Mouse (Mus musculus) megakaryocyte progenitor cell, adult 5-6 weeks (primary cell): ENCODE results near the gene Cd3e. TPM values are rescaled to one million over a fixed set of nuclear protein-coding genes. Genes with fewer than 3 reads are reported as not detected.
"Not testable (repeated sequence)": the region's sequence is repeated elsewhere in the genome, so short reads cannot be mapped to it uniquely, and the experiment has no call there.

ENCODE experiments used
- ATAC-seq: replicated peaks from 2 replicates; pipeline ENCODE4 v1.8.0; 2016; ENCODE audit warnings: mild to moderate bottlenecking, moderate TSS enrichment, inconsistent platforms; ENCODE audit not compliant: poor library complexity
- total RNA-seq, 2 experiments: library from RNA; stranded (forward) in 1 of 2; stranded (reverse) in 1 of 2; fragments of 157-497, 149-512 nt in 1 of 2; fragments of 200-1000 nt in 1 of 2; gene quantifications; 2 replicates each; pipeline versions ENCODE4 v1.2.3 to v1.2.4; 2015 to 2017

Cd3e gene
- total RNA-seq, 2 experiments from 2014 or later = not detected

- no peak for ATAC-seq
Observed at GRCm38 (mm10) chr9:44981104-44981503, 28.3 kb downstream of the Cd3e start.

DNA sequence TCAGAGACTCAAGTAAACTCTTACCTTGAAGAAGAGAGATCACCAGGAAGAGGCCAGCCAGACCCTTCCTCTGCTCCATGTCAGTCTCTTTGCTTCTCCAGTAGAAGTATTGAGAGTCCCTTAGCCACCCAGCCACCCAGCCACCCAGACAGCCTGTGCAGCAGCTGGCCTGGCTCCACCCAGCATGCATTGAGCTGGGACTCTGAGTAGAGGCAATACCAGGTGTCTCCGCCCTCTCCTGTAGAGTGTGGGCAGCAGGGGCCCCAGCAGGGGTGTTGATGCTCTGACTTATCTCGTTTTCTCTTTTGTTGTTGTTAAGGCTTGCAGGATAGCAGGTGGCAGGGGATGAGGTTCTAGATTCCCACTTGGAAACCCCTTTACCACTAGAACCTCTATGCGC, 29.2 kb downstream of the Cd3e start, which contains the start of gene Cd3g:
Cd3g (minus strand) TSS at position 190 of the 400 bp plus-strand sequence.
- ATAC-seq = 0 out of 2 replicates have a peak, but pooled peaks have one; percentile 29

- ATAC-seq = no peak
Observed at GRCm38 (mm10) chr9:44979806-44980205, 29.6 kb downstream of the Cd3e start.

GRCm38 (mm10) chr9:44977813-44978212, 31.6 kb downstream of the Cd3e start:
- no peak for ATAC-seq

GRCm38 (mm10) chr9:44969450-44969849, 40.0 kb downstream of the Cd3e start:
- ATAC-seq = no peak

GRCm38 (mm10) chr9:44967763-44968162, 41.7 kb downstream of the Cd3e start:
- ATAC-seq = not testable (repeated sequence)

- peak; percentile 87 for ATAC-seq
Observed at GRCm38 (mm10) chr9:44966815-44967242, 42.6 kb downstream of the Cd3e start.

DNA sequence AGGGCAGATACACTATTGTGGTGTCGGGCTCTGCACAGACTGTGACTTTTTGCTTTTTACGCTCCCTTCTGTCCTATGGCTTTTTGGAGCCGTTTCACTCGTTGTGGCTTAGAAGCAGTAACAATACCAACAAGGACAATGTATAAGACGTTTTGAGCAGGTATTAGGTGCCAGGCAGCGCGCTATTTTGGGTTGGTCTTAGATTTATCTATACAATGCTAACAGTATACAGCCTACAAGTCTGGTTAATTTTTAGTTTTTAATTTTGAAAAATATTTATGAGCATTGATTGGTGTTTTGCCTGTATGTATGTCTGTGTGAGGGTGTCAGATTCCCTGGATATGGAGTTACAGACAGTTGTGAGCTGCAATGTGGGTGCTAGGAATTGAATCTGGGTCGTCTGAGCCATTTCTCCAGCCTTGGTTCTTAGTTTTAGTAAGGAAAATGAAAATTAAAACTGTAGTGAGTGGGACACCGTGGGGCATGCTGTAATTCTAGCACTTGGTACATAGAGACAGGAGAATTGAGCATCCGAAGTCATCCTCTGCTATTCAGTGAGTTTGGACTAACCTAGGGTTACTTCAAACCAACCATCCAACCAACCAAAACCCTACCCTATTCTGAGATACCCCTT, 43.5 kb downstream of the Cd3e start:
- no peak for ATAC-seq

DNA sequence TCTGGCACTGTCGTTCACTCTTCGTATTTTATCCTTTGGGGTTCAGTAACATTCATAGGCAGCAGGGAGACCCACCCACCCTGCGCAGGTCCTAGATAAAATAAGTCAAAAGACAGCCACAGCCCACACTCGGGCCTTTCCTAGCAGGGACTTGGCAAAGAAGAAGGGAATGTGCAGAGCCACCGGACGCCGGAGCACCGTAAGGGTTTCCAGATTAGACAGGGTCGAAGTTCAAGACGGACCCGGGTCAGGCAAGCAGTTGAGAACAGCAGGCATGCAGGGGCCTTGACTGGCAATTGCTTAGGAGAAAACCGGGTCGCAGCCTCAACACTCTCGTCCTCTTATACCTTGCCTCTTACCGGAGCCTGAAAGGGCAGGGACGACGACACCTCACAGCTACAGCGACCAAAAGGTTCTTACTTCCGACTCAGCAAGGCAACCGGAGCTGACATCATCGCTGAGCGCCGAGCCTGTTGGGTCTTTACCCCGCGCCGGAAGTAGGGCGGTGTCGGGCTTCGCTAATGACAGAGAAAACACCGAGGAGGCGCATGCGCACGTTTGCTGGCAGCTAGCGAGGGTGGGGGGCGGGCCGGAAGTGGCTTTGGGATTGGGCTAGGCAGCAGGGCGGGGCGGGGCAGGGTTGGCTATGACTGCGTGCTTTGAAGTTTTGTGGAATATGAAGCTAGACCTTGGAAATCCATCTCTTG, 44.1 kb downstream of the Cd3e start, which contains the start of gene Ube4a:
Ube4a (minus strand) TSS at position 475 of the 707 bp plus-strand sequence.
- peak; percentile 92 for ATAC-seq

DNA sequence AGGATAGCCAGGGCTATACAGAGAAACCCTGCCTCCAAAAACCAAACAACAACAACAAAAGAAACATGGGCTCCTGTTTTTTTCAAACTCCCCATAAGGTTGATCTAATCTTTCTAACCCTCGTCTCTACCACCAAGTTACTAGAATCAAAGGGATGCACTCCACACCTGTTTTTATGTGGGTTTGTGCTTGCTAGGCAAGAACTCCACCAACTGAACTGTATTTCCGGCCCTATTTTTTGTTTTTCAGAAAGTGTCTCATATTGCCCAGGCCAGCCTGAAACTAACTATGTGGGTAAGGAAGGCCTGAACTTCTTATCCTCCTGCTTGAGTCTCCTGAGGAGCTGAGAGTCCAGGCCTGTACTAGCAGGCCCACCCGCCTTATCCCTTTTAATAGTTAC, 55.0 kb downstream of the Cd3e start:
- no peak for ATAC-seq

Other genes with a start within 250 kb of the Cd3e start
- gene Arcn1, start 241.8 kb downstream of the Cd3e start, total RNA-seq (2015) = 169 and 181 TPM in 2 replicates
- gene Arcn1, start 241.8 kb downstream of the Cd3e start, total RNA-seq (2017) = 163 and 188 TPM in 2 replicates
- 33.3 and 34.0 TPM in 2 replicates for gene Ift46, start 241.7 kb downstream of the Cd3e start, total RNA-seq (2015)
- 25.9 and 38.9 TPM in 2 replicates for gene Ift46, start 241.7 kb downstream of the Cd3e start, total RNA-seq (2017)
- 0.10 and 0.32 TPM in 2 replicates for gene Tmem25, start 210.3 kb downstream of the Cd3e start, total RNA-seq (2015)
- not detected in 2 replicates for gene Tmem25, start 210.3 kb downstream of the Cd3e start, total RNA-seq (2017)
- gene Ttc36, start 206.6 kb downstream of the Cd3e start, total RNA-seq (2015) = 0.15 and 0.76 TPM in 2 replicates
- not detected in 2 replicates for gene Ttc36, start 206.6 kb downstream of the Cd3e start, total RNA-seq (2017)
- gene Kmt2a, start 128.3 kb downstream of the Cd3e start, total RNA-seq (2015) = 49.6 and 61.0 TPM in 2 replicates
- gene Kmt2a, start 128.3 kb downstream of the Cd3e start, total RNA-seq (2017) = 7.0 and 11.3 TPM in 2 replicates
- gene Atp5l, start 88.9 kb downstream of the Cd3e start, total RNA-seq (2015) = 457 and 602 TPM in 2 replicates
- gene Atp5l, start 88.9 kb downstream of the Cd3e start, total RNA-seq (2017) = 109 and 166 TPM in 2 replicates
- gene Ube4a, start 44.0 kb downstream of the Cd3e start, total RNA-seq (2015) = 45.7 and 48.1 TPM in 2 replicates
- 32.4 and 44.6 TPM in 2 replicates for gene Ube4a, start 44.0 kb downstream of the Cd3e start, total RNA-seq (2017)
- not detected in 2 replicates for gene Cd3g, start 29.2 kb downstream of the Cd3e start, total RNA-seq (2015)
- 0.30 and 3.1 TPM in 2 replicates for gene Cd3g, start 29.2 kb downstream of the Cd3e start, total RNA-seq (2017)
- 0.12 and 0.44 TPM in 2 replicates for gene Cd3d, start 27.8 kb downstream of the Cd3e start, total RNA-seq (2015)
- gene Cd3d, start 27.8 kb downstream of the Cd3e start, total RNA-seq (2017) = 0.17 and 0.33 TPM in 2 replicates
- not detected in 2 replicates for gene Mpzl2, start 30.2 kb upstream of the Cd3e start, total RNA-seq (2015)
- gene Mpzl2, start 30.2 kb upstream of the Cd3e start, total RNA-seq (2017) = not detected in 2 replicates
- gene Mpzl3, start 45.6 kb upstream of the Cd3e start, total RNA-seq (2015) = 0.20 and 0.35 TPM in 2 replicates
- 0.58 and 2.1 TPM in 2 replicates for gene Mpzl3, start 45.6 kb upstream of the Cd3e start, total RNA-seq (2017)
- gene Jaml, start 69.6 kb upstream of the Cd3e start, total RNA-seq (2015) = 0.89 and 2.0 TPM in 2 replicates
- 3.4 and 4.6 TPM in 2 replicates for gene Jaml, start 69.6 kb upstream of the Cd3e start, total RNA-seq (2017)
- gene Scn2b, start 108.2 kb upstream of the Cd3e start, total RNA-seq (2015) = not detected in 2 replicates
- not detected in 2 replicates for gene Scn2b, start 108.2 kb upstream of the Cd3e start, total RNA-seq (2017)
- gene Scn4b, start 128.8 kb upstream of the Cd3e start, total RNA-seq (2015) = not detected in 2 replicates
- gene Scn4b, start 128.8 kb upstream of the Cd3e start, total RNA-seq (2017) = not detected in 2 replicates
- not detected in 2 replicates for gene BC049352, start 172.4 kb upstream of the Cd3e start, total RNA-seq (2015)
- not detected in 2 replicates for gene BC049352, start 172.4 kb upstream of the Cd3e start, total RNA-seq (2017)
- 0.05 TPM in 1 of 2 replicates, not detected in the other for gene Tmprss4, start 194.5 kb upstream of the Cd3e start, total RNA-seq (2015)
- 0.41 TPM in 1 of 2 replicates, not detected in the other for gene Tmprss4, start 194.5 kb upstream of the Cd3e start, total RNA-seq (2017)